Mouse (Mus musculus): ENCODE measurements around the gene Spock1.

GRCm38 (mm10) chr13:57536988-57537547 is 371.1 kb downstream of the Spock1 start:
- TF ChIP-seq EP300 (optimal IDR thresholded peaks at IDR 0.05) = no peak
- no peak for TF ChIP-seq CTCF (IDR thresholded peaks at IDR 0.05; ENCODE audit: low read depth)

Data from stomach, postnatal 0 days (tissue).